Mouse (Mus musculus) bone marrow macrophage, adult 2 months (primary cell): ENCODE measurements around the gene Tmub1. TPM values are rescaled to one million over a fixed set of nuclear protein-coding genes. Genes with fewer than 3 reads are reported as not detected.

Experiments used
- H3K27ac ChIP-seq: 2 replicates; pipeline ENCODE4 v1.5.1; 2012; ENCODE audit warnings: low read depth, low read length; ENCODE audit not compliant: insufficient read depth
- H3K4me1 ChIP-seq: 2 replicates; pipeline ENCODE4 v1.6.1; 2012; ENCODE audit warnings: low read length; ENCODE audit not compliant: control insufficient read depth, insufficient read depth
- H3K4me3 ChIP-seq: 2 replicates; pipeline ENCODE4 v1.5.1; 2012; ENCODE audit warnings: mild to moderate bottlenecking, low read length, moderate library complexity; ENCODE audit not compliant: insufficient read depth
- CTCF ChIP-seq: IDR thresholded peaks from 2 replicates; pipeline ENCODE4 v1.5.1; 2012; ENCODE audit warnings: low read depth, mild to moderate bottlenecking, low read length, moderate library complexity
- POLR2A ChIP-seq: IDR thresholded peaks from 2 replicates; pipeline ENCODE4 v1.6.1; 2012; ENCODE audit warnings: mild to moderate bottlenecking, low read depth, low read length, borderline replicate concordance
- polyA plus RNA-seq: library from polyadenylated mRNA; stranded (reverse); fragments of >200 nt; gene quantifications from 2 replicates; pipeline ENCODE4 v1.2.4, GENCODE M21; 2012; ENCODE audit not compliant: missing spikeins, insufficient read depth, insufficient read length

Tmub1 gene
- polyA plus RNA-seq: 7.9 and 12.7 TPM in 2 replicates

- Histone ChIP-seq H3K27ac (no peak within 1 kb of the TSS), H3K4me3 (peak within 1 kb of the TSS; percentile 63), H3K4me1 (peaks cover 16% of the 10 kb centered on the region)
- no peak for TF ChIP-seq CTCF
- TF ChIP-seq POLR2A: no peak
Measured at GRCm38 (mm10) chr5:24447624-24448298, at the start of gene Tmub1. Tmub1 (minus strand) TSS chr5:24447854.

- no peak overlapping the region for H3K27ac ChIP-seq
- H3K4me3 ChIP-seq: no peak overlapping the region
- TF ChIP-seq CTCF (no peak), POLR2A (no peak)
- H3K4me1 ChIP-seq: no peaks in the 10 kb centered on the region
Measured at GRCm38 (mm10) chr5:24496756-24497155, 49.1 kb upstream of the Tmub1 start.

- Histone ChIP-seq H3K27ac (no peak overlapping the region), H3K4me1 (no peaks in the 10 kb centered on the region), H3K4me3 (no peak overlapping the region)
- TF ChIP-seq POLR2A (no peak), CTCF (no peak)
Measured at GRCm38 (mm10) chr5:24495019-24495418, 47.4 kb upstream of the Tmub1 start.

- Histone ChIP-seq H3K27ac (no peak overlapping the region), H3K4me3 (no peak overlapping the region), H3K4me1 (no peaks in the 10 kb centered on the region)
- TF ChIP-seq POLR2A: no peak
- no peak for TF ChIP-seq CTCF
Measured at GRCm38 (mm10) chr5:24492546-24493285, 45.1 kb upstream of the Tmub1 start.

GRCm38 (mm10) chr5:24490413-24490920 is 42.8 kb upstream of the Tmub1 start:
- Histone ChIP-seq H3K27ac (no peak overlapping the region), H3K4me3 (no peak overlapping the region), H3K4me1 (no peaks in the 10 kb centered on the region)
- TF ChIP-seq POLR2A (no peak), CTCF (no peak)

- no peak for TF ChIP-seq CTCF
- no peak for TF ChIP-seq POLR2A
- Histone ChIP-seq H3K27ac (no peak overlapping the region), H3K4me1 (no peaks in the 10 kb centered on the region), H3K4me3 (no peak overlapping the region)
Measured at GRCm38 (mm10) chr5:24486738-24487137, 39.1 kb upstream of the Tmub1 start.

GRCm38 (mm10) chr5:24486097-24486496 is 38.4 kb upstream of the Tmub1 start:
- H3K27ac ChIP-seq: no peak overlapping the region
- H3K4me1 ChIP-seq: no peaks in the 10 kb centered on the region
- no peak overlapping the region for H3K4me3 ChIP-seq
- TF ChIP-seq CTCF (peak; percentile 71), POLR2A (no peak)

- Histone ChIP-seq H3K27ac (no peak overlapping the region), H3K4me3 (no peak overlapping the region), H3K4me1 (no peaks in the 10 kb centered on the region)
- TF ChIP-seq CTCF (no peak), POLR2A (no peak)
Measured at GRCm38 (mm10) chr5:24484963-24485362, 37.3 kb upstream of the Tmub1 start.

- peak; percentile 9; the same call in 1 of the 2 replicates for TF ChIP-seq CTCF
- no peak for TF ChIP-seq POLR2A
- H3K4me1 ChIP-seq: no peaks in the 10 kb centered on the region
Measured at GRCm38 (mm10) chr5:24483326-24483725, 35.7 kb upstream of the Tmub1 start.

More at GRCm38 (mm10) chr5:24483326-24483725, 35.7 kb upstream of the Tmub1 start:
- Histone ChIP-seq H3K27ac (no peak overlapping the region), H3K4me3 (no peak overlapping the region)
